Mouse (Mus musculus) right cerebral cortex, postnatal 25 days (tissue): ENCODE measurements around the gene Bcas2.
A peak's percentile ranks its signal among the peaks of the same experiment; 100 is the strongest.
"Not testable (repeated sequence)": the region's sequence is repeated elsewhere in the genome, so short reads cannot be mapped to it uniquely, and the experiment has no call there.

Experiments
- DNase-seq: peaks from one replicate; pipeline ENCODE4 v3.0.0; 2022

The Bcas2 gene

DNA sequence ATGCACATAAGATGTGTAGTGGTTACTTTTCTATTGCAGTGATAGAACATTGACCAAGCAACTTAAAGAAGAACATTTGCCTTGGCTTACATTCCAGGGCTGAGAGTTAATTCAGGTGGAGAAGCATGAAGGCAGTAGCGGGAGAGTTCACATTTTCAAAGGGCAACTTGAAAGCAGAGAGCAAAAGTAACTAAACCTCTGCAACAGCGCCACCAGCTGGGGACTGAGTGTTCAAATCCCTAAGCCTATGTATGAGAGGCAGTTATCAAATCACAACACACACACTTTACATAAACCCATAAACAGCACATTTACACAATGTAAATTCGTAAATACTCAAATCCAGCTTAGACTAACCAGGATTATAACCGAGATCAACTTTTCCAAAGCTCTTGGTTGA lies 1.7 kb upstream of the Bcas2 start:
- DNase-seq: peak; percentile 44

- no peak for DNase-seq
Observed at GRCm38 (mm10) chr3:103172615-103173014, 1.2 kb downstream of the Bcas2 start.

GRCm38 (mm10) chr3:103176740-103177139 lies 5.3 kb downstream of the Bcas2 start:
- DNase-seq: no peak

GRCm38 (mm10) chr3:103179527-103179926 lies 8.1 kb downstream of the Bcas2 start:
- no peak for DNase-seq

- DNase-seq: no peak
Observed at GRCm38 (mm10) chr3:103181171-103181570, 9.7 kb downstream of the Bcas2 start.

DNA sequence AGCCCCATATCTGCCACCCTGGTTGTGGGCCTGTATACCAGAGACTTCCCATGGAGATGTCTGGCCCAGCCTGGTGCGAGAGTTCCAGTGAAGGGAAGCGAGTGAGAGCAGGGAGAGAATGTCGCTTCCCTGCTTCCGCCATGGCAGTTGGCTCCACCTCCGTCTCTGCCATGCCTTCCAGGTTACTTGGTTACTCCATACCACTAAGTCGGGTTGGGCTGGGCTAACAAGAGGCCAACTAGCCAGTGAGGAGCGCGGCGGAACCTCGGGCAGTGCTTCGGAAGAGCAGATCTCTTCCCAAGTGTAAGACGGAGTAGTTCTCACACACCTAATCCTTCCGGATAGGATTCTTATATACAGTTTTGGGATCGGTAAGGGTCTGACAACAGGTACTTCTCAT lies 11.4 kb downstream of the Bcas2 start:
- DNase-seq: no peak

DNA sequence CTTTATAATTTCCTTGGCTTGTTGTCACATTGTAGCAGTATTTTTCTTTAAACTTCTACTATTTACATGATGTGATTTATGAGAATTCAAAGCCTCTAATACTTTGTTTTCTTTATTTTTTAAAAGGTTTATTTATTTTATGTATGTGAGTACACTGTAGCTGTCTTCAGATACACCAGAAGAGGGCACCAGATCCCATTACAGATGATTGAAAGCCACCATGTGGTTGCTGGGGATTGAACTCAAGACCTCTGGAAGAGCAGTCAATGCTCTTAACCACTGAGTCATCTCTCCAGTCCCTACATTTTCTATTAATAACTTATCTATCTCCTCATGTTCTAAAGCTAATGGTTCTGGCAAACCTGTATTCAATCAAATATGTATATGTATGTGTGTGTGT lies 13.0 kb downstream of the Bcas2 start:
- DNase-seq: not testable (repeated sequence)

- no peak for DNase-seq
Observed at GRCm38 (mm10) chr3:103188451-103188850, 17.0 kb downstream of the Bcas2 start.

DNA sequence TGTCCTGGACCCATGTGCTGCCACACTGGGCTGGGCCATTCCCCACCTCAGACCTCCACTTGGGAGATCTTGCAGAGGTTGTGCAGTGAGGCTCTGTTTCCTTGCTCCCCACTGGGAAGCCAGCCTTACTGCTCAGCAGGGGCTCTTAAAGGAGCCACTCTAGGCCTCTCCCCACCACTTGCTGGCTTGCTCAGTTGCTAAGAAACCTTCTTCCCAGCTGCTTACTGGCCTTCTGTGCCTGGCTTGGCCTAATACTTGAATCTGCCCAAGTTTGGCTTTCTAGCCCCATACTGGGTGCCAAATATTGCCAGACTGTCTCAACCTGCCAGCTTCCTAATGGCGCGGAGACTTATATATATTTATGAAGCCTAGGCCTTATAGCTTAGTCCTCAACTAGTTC lies 17.4 kb downstream of the Bcas2 start:
- no peak for DNase-seq

DNA sequence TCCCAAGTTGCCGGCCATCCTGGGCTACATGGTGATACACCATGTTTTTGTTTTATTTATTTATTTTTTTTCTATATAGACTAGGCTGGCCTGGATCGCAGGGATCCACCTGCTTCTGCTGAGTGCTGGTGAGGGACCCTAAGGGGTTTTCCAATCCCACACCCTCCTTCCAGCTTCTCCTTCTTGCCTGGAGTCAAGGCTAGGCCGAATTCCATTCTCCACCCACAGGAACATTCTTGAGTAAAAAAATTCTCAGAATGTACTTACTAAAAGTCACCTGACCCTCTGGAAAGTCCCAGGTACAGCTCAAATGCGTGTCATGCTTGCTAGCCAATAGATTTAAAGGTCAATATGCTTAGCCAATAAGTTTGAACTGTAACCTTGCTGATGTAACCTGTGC lies 20.7 kb downstream of the Bcas2 start:
- DNase-seq: no peak

DNA sequence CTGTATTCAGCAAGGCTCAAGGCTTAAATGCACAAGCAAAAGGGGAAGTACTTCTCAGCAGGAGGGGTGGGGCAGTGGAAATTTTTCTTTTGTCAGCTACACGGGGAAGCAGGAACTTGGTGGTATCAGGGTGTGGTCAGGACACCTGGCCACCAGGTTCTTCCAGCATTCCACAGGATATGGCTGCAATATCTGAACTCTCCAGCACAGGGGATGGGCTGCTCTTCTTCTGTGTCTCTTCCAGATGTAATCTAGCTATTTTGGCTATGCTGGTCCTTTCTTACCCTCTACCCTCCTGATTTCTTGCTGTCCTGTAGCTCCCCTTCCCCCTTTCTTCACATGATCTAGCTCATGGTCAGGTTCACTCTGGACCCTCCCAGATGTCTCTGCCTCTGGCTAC lies 21.7 kb downstream of the Bcas2 start:
- DNase-seq: no peak

- no peak for DNase-seq
Observed at GRCm38 (mm10) chr3:103196320-103196823, 24.9 kb downstream of the Bcas2 start.

- no peak for DNase-seq
Observed at GRCm38 (mm10) chr3:103199386-103199785, 27.9 kb downstream of the Bcas2 start.

- not testable (repeated sequence) for DNase-seq
Observed at GRCm38 (mm10) chr3:103201105-103201504, 29.6 kb downstream of the Bcas2 start.

- DNase-seq: no peak
Observed at GRCm38 (mm10) chr3:103203554-103203953, 32.1 kb downstream of the Bcas2 start.

GRCm38 (mm10) chr3:103204445-103204844 lies 33.0 kb downstream of the Bcas2 start:
- no peak for DNase-seq

GRCm38 (mm10) chr3:103206393-103206792 lies 34.9 kb downstream of the Bcas2 start:
- DNase-seq: no peak

- DNase-seq: no peak
Observed at GRCm38 (mm10) chr3:103207749-103208148, 36.3 kb downstream of the Bcas2 start.

DNA sequence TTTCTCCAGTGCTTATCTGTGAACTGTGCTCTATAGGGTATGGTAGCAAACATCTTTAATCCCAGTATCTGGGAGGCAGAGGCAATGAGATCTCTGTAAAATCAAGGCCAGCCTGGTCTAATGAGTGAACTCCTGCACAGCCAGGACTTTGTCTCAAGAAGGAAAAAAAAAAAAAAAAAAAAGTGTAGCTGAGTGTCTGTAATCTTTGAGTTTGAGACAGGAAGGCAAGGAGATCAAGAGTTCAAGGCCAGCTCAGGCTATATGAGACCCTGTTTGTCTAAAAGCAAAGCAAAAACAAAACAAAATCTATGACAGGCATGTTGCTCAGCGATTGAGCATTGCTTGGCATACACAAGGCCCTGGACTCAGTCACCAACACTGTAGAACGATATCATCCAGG lies 36.8 kb downstream of the Bcas2 start:
- no peak for DNase-seq

DNA sequence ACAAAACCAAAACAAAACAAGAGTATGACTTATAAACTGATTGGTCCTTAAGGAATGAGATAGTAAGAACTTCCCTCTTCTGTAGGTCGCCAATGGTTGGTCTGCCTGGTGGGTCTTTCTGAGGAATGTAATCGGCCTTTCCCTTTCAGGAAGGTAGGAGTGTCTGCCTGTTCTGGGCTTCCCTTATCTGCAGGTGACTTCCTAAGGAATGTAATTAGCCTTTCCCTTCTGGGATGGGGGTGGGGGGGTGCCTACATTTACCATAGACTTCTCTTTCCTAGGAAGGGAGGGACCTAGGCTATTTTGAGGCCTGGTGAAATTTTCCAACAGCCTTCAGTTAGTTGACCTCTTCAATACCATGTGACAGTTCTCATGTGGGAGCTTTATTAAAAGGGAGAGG lies 39.6 kb downstream of the Bcas2 start:
- no peak for DNase-seq

DNA sequence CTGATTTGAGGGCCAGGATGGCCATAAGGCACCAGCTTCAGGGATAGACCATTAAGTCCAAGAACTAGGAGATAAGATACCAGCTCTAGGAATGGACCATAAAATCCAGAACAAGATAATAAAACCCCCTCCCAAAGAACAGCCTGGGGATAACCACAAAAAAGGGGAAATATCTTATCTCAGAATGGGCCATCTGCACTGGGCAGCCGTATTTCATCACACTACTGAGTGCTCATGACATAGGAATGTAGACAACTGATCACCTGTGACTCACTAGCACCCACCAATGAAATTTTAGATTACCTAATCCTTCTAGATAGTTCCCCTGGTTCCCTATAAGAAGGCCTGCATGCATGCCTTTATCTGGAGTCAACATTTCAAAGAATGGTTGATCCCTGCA lies 40.7 kb downstream of the Bcas2 start:
- no peak for DNase-seq

- no peak for DNase-seq
Observed at GRCm38 (mm10) chr3:103213537-103213936, 42.1 kb downstream of the Bcas2 start.

- DNase-seq: no peak
Observed at GRCm38 (mm10) chr3:103214593-103215285, 43.3 kb downstream of the Bcas2 start.

DNA sequence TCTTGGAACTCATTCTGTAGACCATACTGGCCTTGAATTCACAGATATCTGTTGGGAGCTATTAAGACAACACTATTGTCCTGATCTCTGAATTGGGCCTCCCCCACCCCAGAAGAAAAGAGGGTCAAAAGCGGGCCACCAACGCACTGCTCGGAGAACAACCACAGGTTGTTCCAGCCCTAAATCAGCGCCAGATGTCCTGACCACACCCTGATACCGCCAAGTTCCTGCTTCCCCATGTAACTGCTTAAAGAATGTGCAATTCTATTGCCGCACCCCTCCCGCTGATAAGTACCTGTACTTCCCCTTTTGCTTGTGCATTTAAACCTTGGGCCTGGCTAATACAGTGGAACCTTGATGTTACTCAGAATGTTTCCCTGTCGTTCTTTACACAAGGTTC lies 43.9 kb downstream of the Bcas2 start:
- DNase-seq: not testable (repeated sequence)

- no peak for DNase-seq
Observed at GRCm38 (mm10) chr3:103221435-103221834, 50.0 kb downstream of the Bcas2 start.
